Mouse (Mus musculus) lung, postnatal 25 days (tissue): ENCODE results near the gene Rasgrp1.

Source experiments
- DNase-seq: peaks from one replicate; pipeline ENCODE4 v3.0.0; 2022; ENCODE audit warnings: low spot score

The Rasgrp1 gene

DNA sequence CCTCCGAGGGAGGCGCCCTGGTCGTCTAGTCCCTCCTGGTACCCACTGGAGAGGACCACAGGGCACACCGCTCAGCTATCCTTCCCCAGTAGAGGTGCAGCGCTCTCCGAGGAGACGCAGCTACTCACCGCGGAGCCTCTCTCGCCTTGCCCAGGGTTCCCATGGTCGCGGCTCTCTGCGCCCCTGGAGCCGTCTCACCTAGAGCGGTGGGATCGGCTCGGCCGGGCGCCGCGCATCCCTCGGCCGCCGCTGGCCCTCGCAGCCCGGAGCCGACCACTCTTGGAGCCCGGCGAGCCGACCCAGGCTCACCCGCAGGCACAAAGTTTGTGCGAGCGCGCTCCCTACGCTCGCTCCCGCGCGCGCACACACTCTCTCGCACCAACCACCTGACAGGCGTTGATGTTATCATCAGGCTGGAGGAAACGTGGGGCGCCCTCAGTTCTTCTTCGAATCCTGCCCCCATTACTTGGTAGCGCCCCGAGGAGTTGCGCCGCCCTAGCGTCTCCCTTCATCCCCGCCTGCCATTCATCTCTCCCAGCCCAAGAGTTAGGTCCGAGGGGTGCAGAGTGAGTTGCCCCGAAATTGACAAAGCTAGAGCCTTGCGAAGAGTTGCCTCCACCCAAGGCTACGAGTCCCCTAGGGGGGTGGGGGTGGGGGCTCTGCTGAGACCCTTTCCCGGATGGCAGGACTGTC, at the start of gene Rasgrp1:
Gene Rasgrp1 (minus strand): TSS at position 455 of the 693 bp plus-strand sequence.
- DNase-seq = peak; percentile 54

DNA sequence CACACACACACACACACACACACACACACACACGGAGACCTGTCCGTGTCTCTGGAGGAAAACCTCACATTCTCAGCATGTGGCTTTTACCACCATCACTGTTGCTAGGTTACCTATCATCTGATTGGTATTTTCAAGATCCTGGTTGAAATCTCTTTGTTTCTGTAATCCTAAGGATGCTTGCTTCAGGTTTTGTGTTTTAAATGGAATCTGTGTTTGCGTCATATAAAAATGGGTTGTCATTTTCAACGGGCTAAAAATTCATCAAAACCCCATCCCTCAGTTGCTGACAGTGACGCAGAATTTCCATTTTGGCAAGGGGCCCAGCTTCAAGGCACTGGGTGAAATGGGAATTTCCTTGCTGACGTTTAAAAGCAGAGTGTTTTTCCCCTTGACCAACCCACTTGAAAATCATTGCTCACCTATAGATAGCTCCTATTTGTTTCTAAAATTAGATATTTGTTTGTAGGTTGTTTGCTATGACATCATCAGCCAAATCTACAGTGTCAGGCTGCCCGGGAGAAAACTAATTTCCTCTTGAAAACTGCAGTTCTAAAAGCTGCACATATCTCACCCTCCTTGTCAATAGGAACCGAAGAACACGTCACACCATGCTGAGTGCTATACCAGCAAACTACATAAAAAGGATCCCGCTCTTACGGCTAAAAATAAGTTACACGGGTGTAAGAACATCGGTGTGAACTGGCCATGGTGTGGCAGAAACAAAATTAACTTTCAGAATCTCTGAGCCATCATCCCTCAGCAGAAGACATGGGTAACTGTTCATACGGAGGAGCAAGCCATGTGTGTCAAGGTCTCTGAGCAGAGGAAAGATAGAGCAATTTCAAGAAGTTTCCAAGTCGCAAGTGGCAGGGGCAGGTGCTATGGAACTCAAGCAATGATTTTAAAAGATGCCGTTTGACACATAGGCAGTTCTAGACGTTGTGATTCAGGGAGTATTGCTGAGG, 47.4 kb upstream of the Rasgrp1 start:
- no peak for DNase-seq

DNA sequence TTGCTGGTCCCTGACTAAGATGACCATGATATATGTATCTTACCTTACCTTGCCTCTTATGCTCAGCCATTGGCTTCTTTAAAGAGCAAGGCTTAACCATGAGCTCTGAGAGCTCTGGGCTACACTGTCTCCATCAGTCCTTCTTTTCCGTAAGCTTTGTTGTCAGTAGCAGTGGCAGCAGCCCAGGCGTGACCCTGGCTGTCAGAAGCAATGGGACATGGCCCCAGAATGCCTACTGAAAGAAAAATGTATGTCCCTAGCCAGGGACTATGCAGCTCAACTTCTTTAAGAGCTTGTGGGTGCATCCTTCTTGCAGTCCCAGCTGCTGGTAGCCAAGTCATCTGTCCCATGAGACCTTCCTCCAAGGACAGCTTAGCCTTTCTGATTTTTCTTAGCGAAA, 46.7 kb upstream of the Rasgrp1 start:
- DNase-seq = no peak

DNA sequence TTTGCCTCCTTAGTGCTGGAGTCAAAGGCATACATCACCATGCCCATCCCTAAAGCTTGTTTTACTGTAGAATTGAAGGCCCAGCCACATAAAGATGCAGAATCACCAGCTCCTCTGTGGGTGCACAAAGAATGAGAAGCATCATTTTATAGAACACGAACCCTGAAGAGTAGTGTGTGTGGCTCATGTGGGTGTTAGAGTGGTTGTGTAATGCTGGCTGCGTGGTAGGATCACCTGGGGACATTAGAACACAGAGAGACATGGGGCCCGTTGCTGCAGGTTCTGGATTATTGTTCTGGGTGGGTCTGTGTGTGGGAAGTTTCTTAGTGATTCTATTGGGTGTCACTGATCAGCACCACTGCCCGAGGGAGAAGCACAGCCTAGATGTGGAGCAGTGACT, 45.3 kb upstream of the Rasgrp1 start:
- DNase-seq = no peak

- DNase-seq = no peak
These were observed 44.3 kb upstream of the Rasgrp1 start for GRCm38 (mm10) chr2:117386981-117387705.

DNA sequence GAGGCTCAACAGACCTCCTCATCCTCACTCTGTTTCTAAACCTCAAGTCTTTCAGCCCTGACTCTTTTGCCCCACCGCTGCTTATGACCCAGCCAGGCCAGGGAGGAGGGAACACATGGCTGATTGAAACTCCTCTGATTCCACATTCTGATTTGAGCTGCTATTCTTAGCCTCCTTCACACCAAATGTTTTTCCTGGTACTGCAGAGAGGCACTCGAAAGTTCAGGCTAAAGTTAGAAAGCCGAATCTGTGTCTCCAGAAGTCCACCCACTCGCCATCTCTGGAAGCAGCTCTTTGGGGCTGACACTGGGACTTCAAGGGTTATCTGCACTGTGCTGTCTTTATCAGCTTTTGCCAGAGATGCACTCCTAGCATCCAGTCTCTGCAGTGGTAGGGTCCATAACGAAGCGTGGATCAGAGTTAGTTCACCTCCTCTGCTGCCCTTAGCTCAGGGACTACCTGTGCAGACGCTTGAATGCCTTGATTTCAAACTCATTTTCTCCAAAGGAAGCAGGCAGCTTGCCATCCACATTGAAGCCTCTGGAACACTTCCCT, 43.3 kb upstream of the Rasgrp1 start:
- DNase-seq = no peak

GRCm38 (mm10) chr2:117381314-117381713, 38.5 kb upstream of the Rasgrp1 start:
- no peak for DNase-seq

GRCm38 (mm10) chr2:117374293-117374830, 31.6 kb upstream of the Rasgrp1 start:
- no peak for DNase-seq

DNA sequence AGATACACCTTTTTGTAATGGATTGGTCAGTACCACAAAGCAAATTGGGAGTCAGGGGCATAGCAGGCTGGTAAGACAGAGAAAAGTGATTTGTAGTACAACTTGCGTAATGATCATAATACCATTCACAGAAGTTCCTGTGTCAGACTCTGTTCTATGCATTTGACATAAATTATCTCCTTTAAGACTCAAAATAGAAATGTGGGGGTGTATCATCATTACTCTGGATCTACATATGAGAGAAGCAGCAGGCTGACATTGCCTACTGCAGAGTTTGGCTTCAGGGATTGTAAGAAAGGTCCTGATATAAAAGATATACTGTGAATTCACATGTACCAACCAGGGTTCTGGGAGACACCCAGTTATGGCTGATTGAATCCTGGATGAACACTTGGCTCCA, 28.9 kb upstream of the Rasgrp1 start:
- DNase-seq = no peak

- no peak for DNase-seq
These were observed 23.7 kb upstream of the Rasgrp1 start for GRCm38 (mm10) chr2:117366478-117366877.

DNA sequence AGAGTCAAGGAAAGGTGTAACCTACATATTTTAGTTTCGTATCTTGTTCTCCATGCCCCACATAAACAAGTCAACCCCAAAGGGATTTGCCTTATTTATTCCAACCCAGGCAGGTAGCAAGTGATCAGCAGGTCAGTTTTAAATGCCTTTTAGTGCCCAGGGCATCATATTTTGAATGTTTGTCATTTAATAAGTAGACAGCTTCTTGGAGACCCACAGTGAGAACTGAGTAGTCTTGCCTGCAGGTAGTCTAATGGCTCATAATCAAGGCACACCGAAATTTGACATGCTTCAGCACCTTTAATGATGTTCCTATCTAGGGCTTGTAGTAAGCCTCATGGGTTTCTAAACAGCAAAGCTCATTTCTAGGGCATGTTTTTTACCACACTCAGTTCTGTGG, 21.3 kb upstream of the Rasgrp1 start:
- DNase-seq = no peak

- DNase-seq = no peak
These were observed 15.1 kb upstream of the Rasgrp1 start for GRCm38 (mm10) chr2:117357939-117358338.

DNA sequence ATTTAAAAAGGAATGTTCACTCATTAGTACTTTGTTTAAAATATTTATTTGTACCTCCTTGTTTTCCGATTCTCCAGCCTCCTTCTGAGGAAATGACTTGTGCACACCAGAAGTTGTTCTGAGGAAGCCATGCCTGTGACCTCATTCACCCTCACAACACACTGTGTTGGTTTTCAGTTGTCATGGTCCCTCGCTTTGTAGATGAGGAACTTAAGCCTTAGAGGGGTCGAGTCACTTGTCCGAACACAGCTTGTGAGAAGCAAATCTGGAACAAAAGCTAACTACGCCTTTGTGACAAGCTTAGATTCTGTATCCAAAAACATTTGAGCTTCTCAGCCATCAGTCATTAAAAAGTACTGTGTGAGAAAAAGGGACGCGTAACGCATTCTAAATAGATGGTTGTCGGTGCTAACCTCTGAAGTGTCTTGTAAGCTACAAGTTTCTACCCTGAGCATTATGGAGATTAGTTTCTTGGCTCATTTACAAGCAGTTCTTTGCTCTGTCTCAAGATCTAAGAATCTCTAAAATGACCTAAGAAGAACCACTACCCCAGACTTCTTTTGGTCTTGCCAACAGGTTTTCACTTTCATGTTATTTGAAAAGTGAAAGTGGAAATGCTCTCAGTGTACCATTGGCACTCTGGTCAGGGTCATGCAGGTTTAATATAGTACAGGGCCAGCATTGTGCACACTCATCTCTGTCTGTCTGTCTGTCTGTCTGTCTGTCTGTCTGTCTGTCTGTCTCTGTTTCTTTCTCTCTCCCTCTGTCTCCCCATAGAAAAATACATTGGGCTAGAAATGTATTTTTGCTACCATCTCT, 9.7 kb upstream of the Rasgrp1 start:
- DNase-seq = no peak

GRCm38 (mm10) chr2:117350138-117350537, 7.3 kb upstream of the Rasgrp1 start:
- no peak for DNase-seq

DNA sequence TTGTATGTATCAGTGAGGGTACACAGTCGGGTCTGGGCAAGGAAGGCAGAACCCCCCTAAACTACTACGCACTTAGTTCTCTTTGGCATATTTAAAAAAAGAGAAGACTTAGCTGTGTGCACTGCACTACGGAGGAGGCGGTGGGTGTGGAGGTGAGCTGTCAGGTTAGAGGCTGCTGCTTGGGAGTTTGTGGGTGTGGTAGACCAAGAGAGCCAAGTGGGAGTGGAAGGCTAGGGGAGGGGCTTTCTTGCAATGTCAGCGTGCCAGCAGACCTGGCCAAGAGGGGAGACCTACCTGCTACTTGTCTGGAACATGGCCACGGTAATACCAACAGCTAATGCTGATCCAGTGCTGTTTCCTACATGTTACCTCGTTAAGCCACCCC, 431 bp upstream of the Rasgrp1 start:
- DNase-seq = peak; percentile 16

- DNase-seq = peak; percentile 64
These were observed 683 bp downstream of the Rasgrp1 start for GRCm38 (mm10) chr2:117342090-117342546.

- no peak for DNase-seq
These were observed 4.3 kb downstream of the Rasgrp1 start for GRCm38 (mm10) chr2:117338501-117338900.

- no peak for DNase-seq
These were observed 4.9 kb downstream of the Rasgrp1 start for GRCm38 (mm10) chr2:117337902-117338301.

- DNase-seq = no peak
These were observed 5.7 kb downstream of the Rasgrp1 start for GRCm38 (mm10) chr2:117336946-117337665.

DNA sequence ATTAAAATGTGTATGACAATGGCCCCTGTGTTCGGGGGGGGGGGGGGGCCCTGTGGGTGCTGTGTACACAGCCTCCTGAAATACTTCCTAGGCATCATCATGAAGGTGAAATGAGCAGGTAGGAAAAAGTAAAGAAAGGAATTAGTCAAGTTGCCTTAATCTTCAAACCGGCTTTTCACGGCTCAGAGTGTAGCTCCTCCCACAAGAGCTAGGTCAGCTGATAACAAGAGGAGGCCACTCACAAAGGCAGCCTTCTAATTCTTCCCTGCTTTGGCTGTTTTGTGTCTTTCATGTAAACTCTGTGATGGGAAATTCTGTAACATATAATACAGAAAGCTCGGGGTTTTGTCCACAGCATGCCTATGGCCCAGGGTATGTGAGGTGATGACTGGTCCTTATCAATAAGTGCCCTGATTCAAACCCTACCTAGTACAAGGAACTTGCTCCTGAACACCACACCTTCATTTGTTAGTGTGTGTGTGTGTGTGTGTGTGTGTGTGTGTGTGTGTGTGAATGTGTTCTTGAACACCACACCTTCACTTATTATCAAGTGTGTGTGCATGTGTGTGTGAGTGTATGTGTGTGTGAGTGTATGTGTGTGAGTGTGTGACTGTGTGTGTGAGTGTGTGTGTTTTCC, 7.1 kb downstream of the Rasgrp1 start:
- DNase-seq = no peak
